In genomic region chr16:33701872-33702271, GRCm38 (mm10) we compare ENCODE assay signal across 20 mouse cellular contexts.
"Had no signal": no experiment of that assay in that cellular context is flagged by ENCODE, and none has a peak within 500 bp of the region (broad histone marks: within the 10 kb centered on the region; RNA-seq: fewer than 3 reads in every experiment).

No protein-coding gene starts in this region.

- H3K27ac ChIP-seq: heart, embryonic 13.5 days; heart, embryonic 15.5 days; hindbrain, embryonic 10.5 days; hindbrain, embryonic 12.5 days; hindbrain, embryonic 14.5 days; intestine, embryonic 15.5 days; layer of hippocampus, adult 2 months; liver, embryonic 13.5 days; liver, embryonic 15.5 days had no signal

- DNase-seq: gastrocnemius, postnatal 14 days; heart, adult 18-20 months; heart, postnatal 14 days; heart, postnatal 36 days; kidney, adult 18-20 months; kidney, adult 8-10 months; kidney, postnatal 10 days; kidney, postnatal 25 days; kidney, postnatal 4 days; liver; liver, embryonic 13.5 days; liver, postnatal 0 days had no signal

- H3K4me3 ChIP-seq: heart, embryonic 13.5 days; heart, embryonic 15.5 days; hindbrain, embryonic 10.5 days; hindbrain, embryonic 12.5 days; intestine, embryonic 15.5 days; layer of hippocampus, adult 2 months; liver, embryonic 13.5 days; liver, embryonic 15.5 days had no signal
